Mouse (Mus musculus) neutrophil, adult 65 days (primary cell): ENCODE measurements around the gene AW822073. TPM values are rescaled to one million over a fixed set of nuclear protein-coding genes. Genes with fewer than 3 reads are reported as not detected.

Experiments used
- total RNA-seq: library from RNA; stranded (reverse); gene quantifications from 2 replicates; pipeline ENCODE4 v1.2.4, GENCODE M21; 2023

AW822073 gene
- not detected in 2 replicates for total RNA-seq

GRCm38 (mm10) chr10:58224827-58225785 lies at the start of gene AW822073:
AW822073 (minus strand) TSS chr10:58224930.

GRCm38 (mm10) chr10:58255213-58255892 lies 30.6 kb upstream of the AW822073 start, which contains the start of gene Gcc2:
Gcc2 (plus strand) TSS chr10:58255497.

GRCm38 (mm10) chr10:58236613-58237012 lies 11.9 kb upstream of the AW822073 start, which contains the start of gene Gm4981:
Gm4981 (minus strand) TSS chr10:58236701.

GRCm38 (mm10) chr10:58232641-58232969 lies 7.9 kb upstream of the AW822073 start, which contains the start of gene Duxf3:
Duxf3 (minus strand) TSS chr10:58232675.

Other genes starting within 250 kb of the AW822073 start
- not detected in 2 replicates for gene Duxf3, start 7.7 kb upstream of the AW822073 start, total RNA-seq
- gene Gm4981, start 11.8 kb upstream of the AW822073 start, total RNA-seq = not detected in 2 replicates
- 24.8 and 28.5 TPM in 2 replicates for gene Gcc2, start 30.6 kb upstream of the AW822073 start, total RNA-seq
- 188 and 225 TPM in 2 replicates for gene Lims1, start 98.5 kb upstream of the AW822073 start, total RNA-seq
- gene Ranbp2, start 222.0 kb upstream of the AW822073 start, total RNA-seq = 115 and 171 TPM in 2 replicates